Mouse (Mus musculus) WW6 (cell line): ENCODE data around the gene Sorcs2.

Experiments
- DNase-seq: peaks from one replicate; pipeline ENCODE4 v3.0.0-alpha.2; 2013; ENCODE audit warnings: low read depth, low spot score

Sorcs2 gene

GRCm38 (mm10) chr5:36359535-36360243, 38.2 kb downstream of the Sorcs2 start:
- no peak for DNase-seq

DNA sequence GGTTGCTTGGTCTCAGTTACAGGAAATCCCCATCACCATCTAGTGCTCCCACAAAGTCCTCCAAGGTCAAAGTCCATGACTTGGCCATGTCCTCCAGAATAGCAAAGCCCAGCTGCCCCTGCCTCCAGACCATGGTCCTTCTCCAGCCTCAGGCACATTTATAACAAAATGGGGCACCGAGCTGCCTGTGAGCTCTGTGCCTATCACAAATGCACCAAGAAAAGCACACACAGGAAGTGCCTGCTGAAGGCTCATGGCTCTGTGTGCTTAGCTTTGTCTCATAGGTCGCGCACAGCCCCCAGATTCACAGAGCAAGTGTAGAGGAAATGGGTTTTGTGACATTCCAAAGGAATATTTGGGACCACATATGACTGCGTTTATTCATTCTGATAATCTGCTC, 39.8 kb downstream of the Sorcs2 start:
- DNase-seq: no peak

DNA sequence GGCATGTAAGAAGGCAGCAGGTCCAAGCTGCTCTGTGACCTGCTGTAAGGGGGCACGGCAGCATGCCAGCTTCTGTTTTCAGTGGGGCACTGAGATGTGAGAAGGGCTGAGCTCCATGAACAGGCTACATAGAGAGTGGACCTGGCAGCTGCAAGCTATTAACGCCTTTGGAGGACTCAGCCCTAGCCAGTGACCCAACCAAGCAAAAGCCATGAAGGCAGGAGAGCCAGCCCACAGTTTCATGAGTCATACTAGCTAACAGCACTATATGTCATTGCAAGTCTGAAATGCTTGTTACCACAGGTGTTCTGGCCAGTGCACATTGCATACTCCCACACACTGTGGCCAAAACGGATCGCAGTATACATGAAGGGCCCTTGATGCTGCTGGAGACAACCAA, 41.3 kb downstream of the Sorcs2 start:
- no peak for DNase-seq

GRCm38 (mm10) chr5:36355683-36356082, 42.3 kb downstream of the Sorcs2 start:
- DNase-seq: no peak

DNA sequence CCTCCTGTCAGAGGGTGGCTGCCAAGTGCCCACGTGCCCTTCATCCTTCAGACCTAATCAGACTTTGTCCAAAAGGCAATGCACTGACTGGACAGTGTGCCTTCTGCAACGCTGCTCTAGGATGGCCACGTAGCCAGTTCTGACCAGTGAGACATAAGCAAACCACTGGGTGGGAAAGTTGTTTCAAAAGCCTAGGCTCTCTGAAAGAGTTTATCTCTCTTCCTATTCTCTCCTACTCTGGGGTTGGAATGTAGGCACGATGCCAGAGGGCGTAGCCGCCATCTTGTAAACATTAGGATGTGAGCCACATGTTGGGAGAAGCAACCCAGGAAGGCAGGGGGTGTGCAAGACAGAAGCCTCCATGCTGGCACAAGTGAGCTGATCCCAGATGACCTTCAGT, 44.3 kb downstream of the Sorcs2 start:
- no peak for DNase-seq

DNA sequence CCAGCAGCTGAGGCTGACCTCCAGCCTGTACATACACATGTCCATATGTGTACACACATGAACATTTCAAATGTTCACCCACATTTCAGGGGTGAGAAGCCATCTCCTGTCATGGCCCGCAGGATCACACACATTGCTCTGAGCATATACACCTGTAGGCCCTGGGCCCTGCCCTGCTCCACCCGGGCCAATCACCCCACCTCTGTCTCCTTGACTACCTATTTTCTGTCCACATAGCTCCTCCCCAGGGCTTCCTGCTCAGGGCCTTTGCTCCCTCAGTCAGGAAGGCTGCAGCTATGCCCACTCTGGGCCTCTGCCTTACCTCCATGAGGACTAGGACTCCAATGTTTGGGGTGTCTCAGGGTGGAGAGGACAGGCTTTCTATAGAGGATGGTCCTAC, 44.7 kb downstream of the Sorcs2 start:
- no peak for DNase-seq

DNA sequence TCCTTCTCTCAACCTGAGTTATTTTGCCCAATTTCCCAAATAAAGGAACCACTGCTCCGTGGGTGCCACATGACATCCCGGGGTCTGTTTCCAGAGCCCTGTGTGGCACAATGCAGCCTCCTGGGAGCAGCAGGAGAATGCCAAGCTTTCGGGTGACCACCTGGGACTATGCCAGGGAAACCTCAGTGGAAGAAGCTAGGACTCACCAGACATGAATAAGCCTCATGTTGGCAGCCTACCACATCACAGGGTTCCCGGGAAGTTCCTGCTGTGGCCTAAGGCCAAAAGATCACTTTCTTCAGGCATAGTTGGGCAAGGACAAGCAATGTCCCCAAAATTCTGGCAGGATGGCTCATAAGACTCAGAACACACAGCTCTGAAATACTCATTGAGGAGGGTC, 51.2 kb downstream of the Sorcs2 start:
- no peak for DNase-seq

GRCm38 (mm10) chr5:36339283-36339682, 58.7 kb downstream of the Sorcs2 start:
- no peak for DNase-seq

- no peak for DNase-seq
Measured at GRCm38 (mm10) chr5:36336252-36336651, 61.7 kb downstream of the Sorcs2 start.

DNA sequence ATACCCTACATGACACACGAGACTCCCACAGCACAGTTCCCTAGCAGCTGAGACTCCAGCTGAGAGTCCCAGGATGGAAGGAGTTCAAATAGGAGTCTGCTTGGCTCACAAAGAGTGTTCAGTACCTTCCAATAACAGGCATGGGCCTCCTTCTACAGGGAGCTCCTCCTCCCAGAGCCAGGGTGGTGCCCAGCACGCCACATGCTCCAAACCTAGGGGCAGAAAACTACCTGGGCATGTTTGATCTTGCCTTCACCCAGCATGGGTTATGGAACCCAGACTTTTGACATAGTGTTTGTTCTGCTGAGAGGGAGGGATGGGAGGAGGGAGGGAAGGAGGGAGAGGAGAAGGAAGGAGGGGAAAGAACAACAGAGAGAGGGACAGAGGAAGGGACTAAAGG, 62.3 kb downstream of the Sorcs2 start:
- no peak for DNase-seq

DNA sequence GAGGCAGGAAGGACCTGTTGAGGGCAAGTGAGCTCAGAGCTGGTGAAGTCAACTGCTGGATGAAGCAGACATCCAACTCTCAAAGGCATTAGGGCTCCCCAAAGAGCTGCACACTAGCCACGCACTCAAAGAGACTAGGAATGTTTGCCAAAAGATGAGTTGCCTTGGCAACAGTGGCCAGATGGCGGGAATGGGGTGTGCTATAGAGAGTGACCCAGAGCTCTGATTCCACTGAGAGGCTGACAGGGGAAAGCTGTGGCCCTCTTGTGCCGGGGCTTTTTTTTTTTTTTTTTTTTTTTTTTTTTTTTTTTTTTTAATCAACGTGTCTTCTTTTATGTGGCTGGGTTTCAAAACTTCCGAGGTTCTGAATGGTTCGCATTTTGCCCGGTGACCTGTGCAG, 63.7 kb downstream of the Sorcs2 start:
- no peak for DNase-seq

GRCm38 (mm10) chr5:36330472-36331155, 67.3 kb downstream of the Sorcs2 start:
- DNase-seq: no peak

DNA sequence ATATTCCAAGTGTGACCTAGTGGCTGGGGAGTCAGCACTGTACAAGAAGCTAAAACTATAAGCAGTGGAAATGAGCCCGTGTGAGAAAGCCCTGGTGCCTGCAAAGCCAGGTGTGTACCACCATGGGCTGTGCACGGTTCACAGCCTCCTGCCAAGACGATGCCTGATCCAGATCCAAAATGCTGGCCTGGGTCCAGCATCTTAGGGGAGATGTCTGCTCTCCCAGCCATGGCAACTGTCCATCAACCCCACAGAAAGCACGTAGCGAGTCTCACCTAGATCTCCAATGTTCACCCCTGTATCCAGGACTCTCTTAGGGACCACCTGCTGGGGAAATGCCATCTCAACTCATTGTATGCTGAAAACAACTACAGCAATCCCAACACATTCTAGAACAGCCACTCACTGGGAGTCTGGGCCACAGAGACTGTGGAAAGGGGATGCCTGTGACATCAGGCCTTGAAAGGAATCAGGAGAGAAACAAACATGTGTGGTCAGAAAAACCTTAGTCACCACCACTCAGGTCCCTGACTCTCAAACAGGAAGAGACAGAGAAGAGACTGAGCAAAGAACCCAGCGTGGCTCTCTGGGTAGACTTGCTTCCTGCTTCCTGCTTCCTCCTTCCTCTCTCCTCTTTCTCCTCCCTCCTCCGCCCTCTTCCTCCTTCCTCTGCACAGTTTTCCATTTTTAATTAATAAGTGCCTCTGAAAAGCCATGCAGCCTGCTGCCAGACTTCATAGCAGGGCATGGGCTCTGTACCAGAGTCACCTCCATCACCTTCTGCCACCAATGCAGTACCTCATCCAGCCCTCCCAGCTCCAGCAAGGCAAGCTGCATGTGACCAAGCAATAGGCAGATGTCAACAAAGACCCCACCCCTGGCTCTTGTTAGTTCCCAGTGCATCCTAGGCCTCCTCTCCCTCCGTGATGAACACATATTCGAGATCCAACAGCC, 71.6 kb downstream of the Sorcs2 start:
- DNase-seq: no peak

- DNase-seq: no peak
Measured at GRCm38 (mm10) chr5:36324140-36324572, 73.8 kb downstream of the Sorcs2 start.

- DNase-seq: peak; percentile 24
Measured at GRCm38 (mm10) chr5:36323526-36323925, 74.4 kb downstream of the Sorcs2 start.

DNA sequence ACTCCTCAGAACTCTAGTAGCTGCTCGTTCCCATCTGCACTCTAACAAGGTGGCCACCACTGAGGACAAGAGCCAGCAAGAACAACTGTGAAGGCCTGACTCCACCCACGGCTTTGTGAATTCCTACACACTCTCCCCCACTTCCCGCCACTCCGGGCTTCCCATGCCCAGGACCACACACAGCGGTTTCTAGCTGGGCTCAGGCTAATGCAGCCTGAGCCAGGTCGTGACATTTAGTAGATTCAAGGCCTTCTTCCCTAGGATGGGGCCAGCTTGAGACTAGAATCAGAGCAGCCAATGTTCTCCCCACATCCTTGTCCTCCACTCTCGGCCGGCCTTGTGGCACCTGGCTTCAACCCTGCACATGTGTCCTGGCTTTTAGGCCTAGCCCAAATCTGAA, 76.4 kb downstream of the Sorcs2 start:
- no peak for DNase-seq

DNA sequence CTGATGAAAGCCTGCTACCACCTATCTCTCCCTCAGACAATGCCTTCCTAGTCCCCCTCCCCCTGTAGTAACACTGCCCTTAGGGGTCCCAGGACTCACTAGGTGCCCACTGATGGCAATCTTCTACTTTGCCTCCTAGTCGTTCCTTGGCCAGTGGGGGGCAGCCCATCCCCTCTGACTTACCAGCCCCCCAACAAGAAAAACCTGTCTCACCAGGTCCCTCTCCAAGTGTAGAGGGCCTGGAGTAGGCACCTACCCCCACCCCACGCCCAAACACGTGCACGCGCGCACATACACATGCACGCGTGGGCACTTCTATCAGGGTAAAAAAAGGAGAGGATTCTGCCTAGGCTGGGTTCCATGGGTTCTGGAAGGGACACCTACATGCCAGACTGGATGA, 77.3 kb downstream of the Sorcs2 start:
- no peak for DNase-seq

GRCm38 (mm10) chr5:36317641-36318368, 80.1 kb downstream of the Sorcs2 start:
- no peak for DNase-seq

GRCm38 (mm10) chr5:36315106-36315505, 82.8 kb downstream of the Sorcs2 start:
- DNase-seq: no peak

DNA sequence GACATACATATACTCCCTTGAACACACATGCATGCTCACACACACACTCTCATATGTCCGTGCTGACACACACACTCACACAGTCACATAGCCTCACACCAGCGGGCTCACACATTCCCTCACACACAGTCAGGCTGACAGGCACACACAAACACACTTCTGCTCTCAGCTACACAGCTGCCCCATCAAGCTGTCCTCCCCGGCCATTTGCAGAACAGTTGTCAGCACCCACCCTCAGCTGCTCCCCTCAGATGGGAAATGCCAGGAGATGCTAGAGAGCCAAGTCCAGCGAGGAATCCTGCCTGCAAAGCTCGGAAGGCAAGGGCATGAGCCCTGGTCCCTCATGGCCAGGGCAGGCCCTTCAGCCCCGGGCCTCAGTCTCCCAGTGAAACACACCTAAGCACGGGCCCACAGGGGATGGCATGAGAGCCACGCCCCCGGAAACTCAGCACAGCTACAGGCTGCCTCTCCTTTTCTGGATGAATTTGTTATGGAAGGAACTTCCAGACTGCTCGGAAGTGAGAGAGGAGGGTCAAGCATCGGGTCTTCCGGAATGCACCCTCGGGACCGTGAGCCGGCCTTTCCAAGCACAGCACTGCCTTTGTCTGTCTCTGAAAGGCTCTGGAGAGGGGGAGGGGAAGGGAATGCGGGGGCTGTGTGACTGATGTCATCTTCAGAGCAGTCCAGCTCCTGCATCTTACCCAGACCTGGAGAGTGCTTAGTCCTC, 84.4 kb downstream of the Sorcs2 start:
- DNase-seq: no peak

DNA sequence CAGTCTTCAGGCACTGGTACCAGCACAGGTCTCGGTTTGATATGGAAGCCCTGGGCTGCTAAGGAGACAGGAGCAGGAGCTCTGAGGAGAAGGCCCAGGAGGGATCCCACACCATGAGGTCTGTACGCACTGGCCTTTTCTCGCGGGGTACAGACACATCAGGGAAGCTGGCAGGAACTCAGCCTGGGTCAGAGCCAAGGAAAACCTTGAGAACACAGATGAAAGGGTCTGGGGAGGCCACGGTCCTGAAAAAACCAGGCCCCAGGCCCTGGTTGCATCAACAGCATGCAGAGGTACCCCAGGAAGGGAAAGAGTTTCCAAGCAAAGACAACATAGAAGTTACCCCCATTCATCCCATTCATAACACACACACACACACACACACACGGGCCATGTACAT, 85.0 kb downstream of the Sorcs2 start:
- no peak for DNase-seq
